Mouse (Mus musculus): ENCODE measurements around the gene 1700021F07Rik.

Gene 1700021F07Rik

DNA sequence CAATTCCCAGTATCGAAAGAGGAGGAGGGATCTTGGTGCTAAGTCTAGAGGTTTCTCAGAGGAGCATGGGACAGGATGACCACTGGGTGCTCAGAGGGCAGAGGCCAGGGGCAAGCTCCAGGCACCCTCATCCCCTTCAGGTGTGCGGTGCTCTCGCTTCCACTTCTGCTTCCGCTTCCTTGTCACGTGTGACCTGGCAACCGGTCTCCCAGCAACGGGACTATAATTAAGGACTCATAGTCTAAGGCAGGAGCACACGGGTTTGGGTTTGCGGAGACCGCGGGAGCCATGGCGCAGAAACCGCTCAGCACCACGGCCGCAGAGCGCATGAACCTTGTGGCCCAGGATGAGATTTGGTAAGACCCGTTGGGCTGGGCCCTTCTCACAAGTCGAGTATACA is at the start of gene 1700021F07Rik:
1700021F07Rik (plus strand) TSS at position 211 of the 400 bp plus-strand sequence.
- DNase-seq (ENCODE audit: low spot score in 2 of 2): no peak

DNA sequence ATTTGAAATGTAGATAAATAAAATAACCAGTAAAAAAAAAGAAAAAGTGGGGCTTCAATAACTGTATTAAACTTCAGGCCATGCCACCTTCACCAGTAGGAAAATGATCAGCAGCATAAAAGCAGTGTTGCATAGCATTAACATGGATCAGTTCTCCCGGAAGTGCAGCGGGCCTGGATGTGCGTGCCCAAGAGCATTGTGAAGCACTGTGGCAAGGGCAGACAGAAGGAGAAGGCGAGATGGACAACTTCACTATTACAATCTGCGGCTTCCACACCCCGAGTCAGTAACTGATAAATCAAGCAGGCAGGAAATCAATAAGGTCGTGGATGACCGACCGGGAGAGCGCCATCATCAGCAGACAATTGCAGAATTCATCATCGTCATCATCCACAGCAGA is 49.2 kb upstream of the 1700021F07Rik start:
- no peak for DNase-seq (ENCODE audit: low spot score in 2 of 2)

DNA sequence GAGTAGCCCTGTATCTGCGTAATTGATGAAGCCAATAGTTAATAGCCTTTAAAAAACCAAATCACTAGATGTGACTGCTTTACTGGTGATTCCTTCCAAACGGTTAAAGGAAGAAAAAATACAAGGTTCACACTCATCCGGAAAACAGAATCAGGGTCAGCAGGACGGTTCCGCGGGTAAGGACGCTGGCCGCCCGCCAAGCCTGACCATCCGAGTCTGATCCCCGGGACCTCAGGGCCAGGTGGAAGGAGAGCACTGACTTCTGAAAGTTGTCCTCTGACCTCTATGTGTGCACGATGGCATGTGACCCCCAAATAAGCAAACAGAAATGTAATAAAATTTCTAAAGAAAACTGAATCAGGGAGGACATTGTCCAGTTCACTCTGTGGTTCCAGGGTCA is 43.3 kb upstream of the 1700021F07Rik start:
- DNase-seq (ENCODE audit: low spot score in 2 of 2): no peak

DNA sequence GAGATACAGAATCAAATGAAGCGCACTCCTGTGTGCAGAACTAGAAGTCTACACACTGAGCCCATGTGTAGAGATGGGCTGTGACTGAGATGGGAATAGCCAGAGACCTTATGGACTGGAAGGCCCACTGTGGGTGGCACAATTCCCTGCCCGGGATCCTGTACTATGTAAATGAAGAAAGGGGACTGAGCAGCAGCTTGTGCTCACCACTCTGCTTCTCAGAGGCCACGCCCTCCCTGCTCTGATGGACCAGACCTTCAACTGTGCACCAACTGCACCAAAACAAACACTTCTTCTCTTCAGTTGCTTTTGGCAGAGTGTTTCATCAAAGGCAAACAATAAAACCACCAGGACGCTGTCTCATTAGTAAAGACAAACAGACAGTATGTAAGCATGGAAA is 37.9 kb upstream of the 1700021F07Rik start:
- no peak for DNase-seq (ENCODE audit: low spot score in 2 of 2)

DNA sequence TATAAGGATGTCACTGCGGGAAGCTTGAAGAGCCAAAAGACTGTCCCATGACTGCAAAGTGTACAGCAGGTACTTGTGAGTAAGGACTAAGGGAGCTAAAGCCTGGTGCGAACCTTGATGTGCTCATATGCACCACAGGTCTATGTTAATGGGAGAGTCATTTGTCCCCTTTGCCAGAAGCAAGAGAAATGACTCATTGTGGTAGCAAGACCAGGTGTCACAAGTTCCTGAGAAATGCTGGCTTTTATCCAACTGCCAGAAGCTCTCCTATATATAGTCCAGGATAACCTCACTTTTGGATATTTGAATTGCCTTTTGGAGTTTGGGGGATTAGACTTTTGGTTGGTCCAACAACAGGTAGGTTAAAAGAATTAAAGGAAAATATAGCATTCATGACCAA is 22.8 kb upstream of the 1700021F07Rik start:
- DNase-seq (ENCODE audit: low spot score in 2 of 2): no peak

DNA sequence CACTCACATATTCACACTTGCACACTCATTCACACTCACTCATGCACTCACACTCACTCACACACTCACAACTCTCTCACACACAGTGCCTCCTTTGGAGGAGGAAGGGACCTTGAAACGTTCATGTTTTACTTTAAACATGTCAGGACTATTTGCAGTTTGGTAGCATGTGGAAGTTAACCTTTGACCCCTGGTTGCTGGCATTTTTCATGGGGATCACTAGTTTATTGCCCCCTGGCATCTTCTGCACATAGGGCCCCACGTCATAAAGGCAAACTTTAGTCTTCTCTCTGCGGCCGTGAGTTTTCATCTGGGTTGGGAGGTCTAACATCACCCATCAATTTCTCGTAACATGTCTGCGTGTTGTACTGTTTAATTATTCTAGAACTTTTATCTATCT is 8.4 kb upstream of the 1700021F07Rik start:
- DNase-seq (ENCODE audit: low spot score in 2 of 2): no peak

DNA sequence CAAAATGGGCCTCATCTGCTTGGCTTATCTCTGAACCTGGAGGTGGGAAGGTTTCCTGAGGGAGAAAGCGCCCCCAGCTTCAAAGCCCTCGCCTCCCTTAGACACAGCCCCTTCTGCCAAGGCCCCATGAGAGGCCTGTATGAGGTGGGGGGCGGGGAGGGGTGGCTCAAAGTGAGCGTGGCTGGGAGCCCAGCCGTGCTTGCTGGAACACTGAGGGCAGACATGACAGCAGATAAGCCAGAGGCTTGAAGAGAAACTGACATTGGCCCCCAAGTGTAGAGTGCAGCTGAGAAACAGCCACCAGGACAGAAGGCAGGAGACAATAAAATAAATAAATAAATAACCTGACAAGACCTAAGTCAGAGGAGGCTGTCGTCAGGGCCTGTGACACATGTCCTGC is 7.2 kb upstream of the 1700021F07Rik start:
- DNase-seq (ENCODE audit: low spot score in 2 of 2): no peak

DNA sequence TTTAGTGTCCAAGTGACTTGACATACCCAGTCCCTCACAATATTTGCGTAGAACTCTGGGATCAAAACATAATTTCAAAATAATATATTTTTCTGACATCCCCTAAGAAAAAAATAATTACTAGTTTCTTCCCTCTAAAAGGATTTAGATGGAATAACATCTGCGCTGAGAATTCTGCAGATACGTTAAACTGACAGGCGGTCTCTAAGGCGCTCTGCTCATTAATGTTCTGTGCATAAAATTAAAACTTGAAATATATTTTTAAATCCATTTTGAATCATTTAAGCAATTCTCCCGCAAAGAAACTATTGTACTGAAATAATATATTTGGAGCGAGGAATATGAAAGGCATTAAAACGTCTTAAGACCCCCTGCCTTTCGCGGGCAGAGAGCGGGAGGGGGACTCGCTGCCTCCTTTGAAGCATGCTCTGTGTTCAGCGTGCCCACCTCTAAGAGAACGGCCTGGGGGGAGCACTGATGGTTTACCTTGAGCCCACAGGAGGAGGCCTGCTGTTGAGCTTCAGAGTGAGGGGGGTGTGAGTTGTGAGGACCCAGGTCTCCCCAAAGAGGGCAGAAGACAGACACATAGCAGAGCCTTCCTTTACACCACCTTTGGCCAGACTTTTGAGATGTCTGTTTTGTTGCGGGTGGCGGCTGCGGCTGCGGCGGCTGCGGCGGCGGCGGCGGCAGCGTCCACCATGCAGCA is 6.1 kb upstream of the 1700021F07Rik start:
- no peak for DNase-seq (ENCODE audit: low spot score in 2 of 2)

DNA sequence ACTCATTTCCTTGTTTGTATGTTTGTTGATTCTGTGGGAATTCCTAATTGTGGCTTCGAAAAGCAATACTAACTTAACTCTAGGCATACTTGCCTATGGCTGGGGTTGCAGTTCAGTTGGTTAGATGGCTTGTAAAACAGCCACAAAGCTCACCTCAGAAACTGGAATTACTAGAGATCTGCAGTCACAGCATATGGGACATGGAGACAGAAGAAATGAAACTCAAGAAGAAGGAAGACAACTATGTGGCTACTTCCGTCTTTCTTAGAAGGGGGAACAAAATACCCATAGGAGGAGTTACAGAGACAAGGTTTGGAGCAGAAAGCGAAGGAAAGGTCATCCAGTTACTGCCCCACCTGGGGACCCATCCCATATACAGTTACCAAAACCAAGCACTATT is 6.1 kb downstream of the 1700021F07Rik start:
- DNase-seq (ENCODE audit: low spot score in 2 of 2): no peak

DNA sequence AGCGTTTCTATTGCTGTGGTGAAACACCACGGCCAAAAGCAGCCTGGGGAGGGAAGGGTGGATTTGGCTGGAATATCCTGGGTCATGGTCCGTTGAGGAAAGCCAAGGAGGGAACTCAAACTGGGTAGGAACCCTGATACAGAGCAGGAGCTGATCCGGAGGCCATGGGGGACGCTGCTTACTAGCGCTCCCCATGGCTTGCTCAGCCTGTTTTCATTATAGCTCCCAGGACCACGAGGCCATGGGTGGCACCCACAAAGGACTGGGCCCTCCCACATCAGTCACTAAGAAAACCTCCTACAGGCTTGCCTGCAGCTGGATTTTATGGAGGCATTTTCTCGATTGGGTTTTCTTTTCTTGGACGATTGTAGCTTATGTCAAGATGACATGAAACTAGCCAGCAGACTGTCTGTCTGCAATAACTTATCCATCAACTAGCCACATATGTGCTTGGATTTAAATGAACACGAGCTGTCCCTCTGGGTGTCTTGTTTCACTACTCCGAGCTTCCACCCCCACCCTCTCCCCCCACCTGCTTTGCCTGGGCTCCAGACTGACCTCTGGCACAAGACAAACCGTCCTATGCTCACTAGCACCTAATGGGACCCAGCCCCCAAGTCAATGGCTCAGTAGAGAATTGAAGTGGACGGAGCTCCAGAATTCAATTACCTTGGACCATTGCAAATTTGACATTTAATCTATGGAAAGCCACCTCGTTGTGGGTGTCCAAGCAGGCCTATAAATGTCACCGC is 10.5 kb downstream of the 1700021F07Rik start:
- no peak for DNase-seq (ENCODE audit: low spot score in 2 of 2)

DNA sequence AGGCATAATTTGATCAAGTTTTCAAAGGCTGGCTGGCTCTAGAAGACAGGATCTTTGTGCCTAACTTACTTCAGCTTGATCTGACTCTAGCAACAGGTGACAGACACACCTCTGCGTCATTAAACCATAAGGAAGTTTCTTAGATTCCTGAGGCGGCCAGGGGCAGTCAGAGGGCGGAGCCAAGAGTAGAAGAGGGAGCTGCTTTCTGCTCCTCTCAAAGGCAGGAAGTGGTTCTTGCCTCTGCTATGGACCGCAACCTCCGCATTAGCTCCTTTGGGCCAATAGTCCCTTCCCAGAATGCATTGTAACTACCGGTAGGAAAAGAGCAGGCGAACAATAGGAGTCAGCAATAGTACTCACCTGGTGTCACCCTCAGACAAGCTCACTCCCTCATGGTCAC is 12.2 kb downstream of the 1700021F07Rik start:
- DNase-seq (ENCODE audit: low spot score in 2 of 2): no peak

DNA sequence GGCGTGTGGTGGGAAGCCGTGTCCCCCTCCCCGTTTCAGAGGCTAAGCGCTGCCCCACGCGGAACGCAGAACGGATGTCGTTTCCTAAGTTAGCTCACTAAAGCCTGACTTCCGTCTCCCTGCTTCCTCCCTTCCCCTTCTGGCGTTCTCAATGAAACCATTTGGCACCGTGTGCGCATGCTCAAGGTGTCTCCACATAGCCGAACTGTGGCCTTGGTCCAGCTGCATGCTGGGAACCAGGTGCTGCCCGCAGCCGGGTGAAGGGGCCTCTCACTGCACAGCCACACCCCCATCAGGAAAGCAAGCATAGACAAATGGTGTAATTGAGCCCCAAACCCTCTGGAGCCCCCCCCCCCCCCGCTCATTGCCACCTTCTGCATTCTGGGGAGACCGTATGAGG is 13.0 kb downstream of the 1700021F07Rik start:
- DNase-seq (ENCODE audit: low spot score in 2 of 2): peak in 1 of 2 experiments; percentile 11

DNA sequence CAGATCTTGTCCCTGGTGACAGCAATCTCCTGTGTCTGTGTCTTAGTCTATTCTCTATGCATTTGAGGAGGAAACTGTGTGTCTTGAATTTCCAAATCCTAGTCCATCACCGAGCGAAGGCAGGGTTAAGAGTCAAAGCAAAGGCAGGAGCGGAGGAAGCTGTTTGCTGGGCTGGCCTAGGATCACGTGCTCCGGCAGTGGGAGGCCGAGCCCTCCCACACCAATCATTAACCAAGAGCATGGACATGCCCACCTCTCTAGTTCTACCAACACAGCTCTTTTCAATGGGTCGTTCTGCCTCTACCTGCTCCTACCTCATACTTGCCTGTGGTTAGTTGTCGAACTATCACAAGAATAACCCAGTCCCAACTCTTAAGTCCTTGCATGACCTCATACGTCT is 13.5 kb downstream of the 1700021F07Rik start:
- DNase-seq (ENCODE audit: low spot score in 2 of 2): no peak

DNA sequence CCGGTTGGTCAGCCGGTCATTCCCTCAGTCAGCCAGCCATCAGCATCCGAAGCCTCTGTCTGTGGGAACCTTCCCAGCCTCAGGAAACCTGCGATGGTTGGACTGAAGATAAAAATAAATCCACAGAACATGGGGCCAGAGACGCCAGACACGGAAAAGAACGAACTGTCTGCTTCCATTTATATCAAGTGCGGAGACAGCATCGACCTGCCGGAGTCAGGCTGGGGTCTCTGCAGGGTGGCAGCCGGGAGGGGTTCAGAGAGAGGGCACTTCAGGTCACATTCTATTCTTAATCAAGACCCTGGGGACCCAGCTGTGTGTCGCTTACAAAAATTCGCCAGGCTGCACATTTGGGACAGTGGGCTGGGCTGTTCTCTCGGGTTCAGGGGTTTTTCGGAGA is 17.4 kb downstream of the 1700021F07Rik start:
- DNase-seq (ENCODE audit: low spot score in 2 of 2): no peak

DNA sequence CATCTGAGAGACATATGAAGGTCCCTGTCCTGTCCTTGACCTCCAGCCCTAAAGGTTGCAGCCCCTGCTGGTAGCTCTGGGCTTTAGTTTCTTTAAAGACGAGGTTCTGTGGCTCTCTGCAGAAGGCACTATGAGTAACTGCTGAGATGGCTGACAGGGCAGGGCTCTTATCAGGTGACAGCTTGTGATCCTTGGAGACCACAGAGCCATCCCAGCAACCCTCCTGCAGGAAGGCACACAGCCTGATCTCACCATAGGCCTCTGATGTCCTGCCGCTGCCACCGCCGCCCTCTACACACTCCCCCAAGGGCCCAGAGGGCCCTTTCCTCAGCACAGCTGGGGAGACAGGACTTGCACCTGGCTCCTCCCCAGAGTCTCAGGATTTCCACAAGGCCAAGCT is 19.4 kb downstream of the 1700021F07Rik start:
- no peak for DNase-seq (ENCODE audit: low spot score in 2 of 2)

DNA sequence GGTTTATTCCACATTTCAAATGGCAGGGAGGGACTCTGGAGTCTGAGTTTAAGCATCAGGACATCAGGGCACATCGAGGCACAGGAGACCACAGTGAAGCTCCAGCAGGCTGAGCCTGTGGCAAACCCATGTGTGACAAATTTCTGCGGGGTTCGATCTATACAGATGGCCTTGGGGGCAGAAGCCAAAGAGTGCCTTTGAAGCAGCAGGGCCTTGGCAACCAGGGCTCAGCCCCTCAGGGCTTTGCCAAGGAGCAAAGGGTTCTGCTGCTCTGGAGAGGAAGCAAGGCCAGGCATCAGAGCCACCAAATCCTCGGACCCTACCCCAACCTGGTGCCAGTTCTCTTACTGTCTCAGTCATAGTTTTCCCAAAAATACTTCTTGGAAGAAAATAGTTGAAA is 20.3 kb downstream of the 1700021F07Rik start:
- DNase-seq (ENCODE audit: low spot score in 2 of 2): no peak

DNA sequence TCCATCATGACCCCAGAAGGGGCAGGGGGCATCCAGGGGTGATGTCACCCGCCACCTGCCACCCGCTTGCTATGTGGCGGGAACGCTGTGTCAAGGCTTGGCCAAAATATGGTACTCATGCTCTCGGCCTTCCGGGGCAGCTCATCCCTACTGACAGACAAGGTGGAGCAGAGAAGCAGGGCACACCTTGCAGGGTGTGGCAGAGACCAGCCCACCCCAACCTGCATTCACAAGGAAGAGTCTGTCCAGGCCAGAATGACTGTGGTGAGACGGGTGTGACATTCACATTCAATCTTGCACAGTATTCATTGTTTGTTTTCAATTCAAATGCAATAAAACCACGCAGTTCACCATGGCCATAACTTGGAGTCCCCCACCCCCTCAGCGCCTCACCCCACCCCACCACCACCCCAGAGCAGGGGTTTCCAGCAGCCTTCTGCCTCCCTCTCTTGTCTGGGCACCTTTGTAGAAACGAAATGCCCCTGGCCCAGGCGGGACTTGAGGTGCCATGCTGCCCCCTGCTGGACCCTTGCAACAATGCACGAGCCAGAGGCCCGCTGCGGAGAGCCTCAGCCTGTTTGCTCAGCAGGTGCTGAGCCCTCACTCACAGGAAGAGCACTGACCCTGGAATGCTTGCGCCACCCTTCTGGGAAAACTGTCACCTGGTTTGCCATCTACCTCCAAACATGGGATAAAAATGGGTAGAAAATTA is 23.8 kb downstream of the 1700021F07Rik start:
- DNase-seq (ENCODE audit: low spot score in 2 of 2): peak; percentile 22 to 73

DNA sequence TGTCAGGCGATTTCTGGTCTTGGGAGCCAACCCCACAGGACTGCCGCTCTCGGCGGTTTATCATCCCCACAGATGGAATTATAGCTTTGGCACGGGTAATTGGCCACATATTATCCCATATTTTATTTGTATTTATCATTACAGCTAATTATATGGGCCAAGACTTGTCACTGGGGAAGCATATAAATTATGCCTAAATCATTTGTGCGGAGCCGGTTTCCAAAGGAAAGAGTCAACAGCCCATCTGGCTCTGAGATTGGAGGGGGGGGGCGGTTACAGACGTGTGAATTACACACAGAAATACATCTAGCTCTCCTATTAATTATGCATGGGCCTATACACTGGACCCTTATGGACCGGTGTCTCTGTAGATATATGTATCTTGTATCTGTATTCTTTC is 26.9 kb downstream of the 1700021F07Rik start:
- no peak for DNase-seq (ENCODE audit: low spot score in 2 of 2)

DNA sequence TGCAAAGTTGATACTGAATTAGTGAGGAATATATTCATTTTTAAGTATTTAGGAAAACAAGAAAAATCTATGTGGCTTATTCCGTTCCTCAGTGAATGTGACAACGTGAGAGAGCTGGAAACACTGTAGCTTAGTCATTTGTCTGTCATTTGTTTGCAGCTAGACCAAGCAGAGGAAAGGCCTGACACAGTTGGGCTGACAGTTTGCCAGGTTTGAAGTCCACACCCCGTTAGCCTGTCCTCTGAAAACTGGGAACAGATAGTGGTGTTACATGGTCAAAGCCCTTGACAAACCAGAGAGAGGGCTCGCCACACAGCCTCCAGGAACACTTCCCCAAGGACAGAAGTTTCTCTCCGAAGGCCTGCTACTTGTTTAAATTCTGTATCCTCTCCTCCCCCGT is 28.3 kb downstream of the 1700021F07Rik start:
- DNase-seq (ENCODE audit: low spot score in 2 of 2): no peak

DNA sequence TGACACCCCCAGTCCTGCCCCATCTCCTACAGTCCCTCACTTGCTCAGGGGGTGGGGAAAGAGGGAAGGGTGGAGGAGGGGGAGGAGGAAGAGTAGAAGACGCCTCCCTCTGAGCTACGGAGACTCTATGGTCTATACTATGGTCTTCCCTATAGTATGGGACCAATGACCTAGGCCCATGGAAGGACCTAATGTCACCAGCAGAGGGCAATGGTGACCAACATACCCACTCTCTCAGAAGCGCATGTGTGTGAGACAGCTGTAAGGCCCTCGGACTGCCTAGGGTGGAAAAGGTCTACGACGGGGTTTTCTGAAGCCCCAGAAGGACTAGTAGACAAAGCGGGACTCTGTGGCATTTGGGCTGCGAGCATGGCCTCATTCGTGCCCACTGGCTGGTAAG is 31.5 kb downstream of the 1700021F07Rik start:
- DNase-seq (ENCODE audit: low spot score in 2 of 2): no peak

DNA sequence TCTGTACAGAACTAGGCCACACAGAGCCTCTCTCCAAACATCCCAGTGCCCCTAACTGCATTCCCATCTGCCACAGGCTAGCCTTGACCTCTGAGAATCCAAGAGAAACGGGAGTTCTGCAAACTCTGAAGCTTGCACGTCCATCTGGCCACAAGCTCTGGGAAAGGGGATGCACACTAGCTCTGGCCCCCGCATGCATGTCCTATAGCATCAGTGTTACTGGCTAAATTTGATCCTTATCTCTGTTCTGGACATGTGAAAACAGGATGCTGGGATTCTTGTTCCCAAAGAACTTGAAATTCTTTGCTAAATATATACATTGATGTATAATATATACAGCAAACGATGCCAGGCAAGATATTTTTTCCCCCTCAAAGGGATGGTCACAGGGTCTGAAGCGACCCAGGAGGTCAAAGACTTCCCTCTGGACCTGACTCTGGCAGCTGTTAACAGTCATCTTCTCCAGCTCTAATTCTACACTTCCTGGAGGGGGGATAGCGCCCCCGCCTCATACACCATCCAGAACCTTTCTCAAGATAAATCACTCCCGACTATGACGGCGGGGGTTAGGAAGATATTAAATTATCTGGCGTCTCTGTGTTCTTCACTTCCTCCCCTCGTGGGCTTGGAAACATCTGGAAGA is 36.5 kb downstream of the 1700021F07Rik start:
- DNase-seq (ENCODE audit: low spot score in 2 of 2): no peak

DNA sequence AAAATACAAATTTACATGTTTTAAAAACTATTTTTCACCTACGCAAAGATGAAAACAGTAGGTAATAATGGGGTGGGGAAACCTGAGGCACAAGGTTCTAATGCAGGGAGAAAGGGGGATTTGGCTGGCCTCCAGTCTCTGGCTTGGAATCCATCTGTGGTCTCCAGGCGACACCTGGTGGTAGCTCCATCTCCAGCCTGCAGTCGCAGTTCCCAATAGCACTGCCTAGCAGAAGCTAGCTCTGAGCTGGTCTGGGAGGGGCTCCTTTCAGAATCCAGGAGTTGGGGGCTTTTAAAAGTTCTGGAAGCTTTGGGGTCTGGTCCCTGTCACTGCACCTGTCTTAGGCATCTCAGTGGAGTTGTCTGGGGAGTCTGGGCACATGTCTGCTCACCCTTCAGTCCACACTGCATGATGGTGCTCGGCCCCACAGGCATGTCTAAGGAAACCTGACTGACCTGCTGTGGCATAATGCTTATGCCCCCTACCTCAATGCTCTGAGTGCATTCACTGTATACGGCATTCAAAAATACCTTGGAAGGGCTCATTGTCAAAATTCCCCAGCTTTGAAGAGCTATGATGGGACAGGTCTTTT is 39.6 kb downstream of the 1700021F07Rik start:
- DNase-seq (ENCODE audit: low spot score in 2 of 2): peak in 1 of 2 experiments; percentile 65
